Mouse (Mus musculus): ENCODE measurements at regions not wholly inside any gene's neighbourhood (a gene's known extent, or its start where the extent isn't known, plus 50 kb on each side); places are given as distances from the start of the nearest gene placed in this dataset.

- DNase-seq (ENCODE audit: low spot score in 2 of 2), result peak; percentile 16 to 32
These were observed 1372.6 kb upstream of the A1bg start for GRCm38 (mm10) chr15:62295233-62295927.

GRCm38 (mm10) chr15:62294786-62295185 lies 1372.0 kb upstream of the A1bg start:
- DNase-seq (ENCODE audit: low spot score in 2 of 2), result no peak

GRCm38 (mm10) chr15:62292876-62293275 lies 1370.1 kb upstream of the A1bg start:
- no peak for DNase-seq (ENCODE audit: low spot score in 2 of 2)

- no peak for DNase-seq (ENCODE audit: low spot score in 2 of 2)
These were observed 1367.9 kb upstream of the A1bg start for GRCm38 (mm10) chr15:62290687-62291086.

GRCm38 (mm10) chr15:62286666-62287655 lies 1364.1 kb upstream of the A1bg start:
- no peak for DNase-seq (ENCODE audit: low spot score in 2 of 2)

GRCm38 (mm10) chr15:62284606-62285531 lies 1362.1 kb upstream of the A1bg start:
- DNase-seq (ENCODE audit: low spot score in 2 of 2), result no peak

GRCm38 (mm10) chr15:62283661-62284429 lies 1361.0 kb upstream of the A1bg start:
- DNase-seq (ENCODE audit: low spot score in 2 of 2), result no peak

GRCm38 (mm10) chr15:62282646-62283045 lies 1359.8 kb upstream of the A1bg start:
- no peak for DNase-seq (ENCODE audit: low spot score in 2 of 2)

GRCm38 (mm10) chr15:62282116-62282515 lies 1359.3 kb upstream of the A1bg start:
- no peak for DNase-seq (ENCODE audit: low spot score in 2 of 2)

GRCm38 (mm10) chr15:62279526-62279925 lies 1356.7 kb upstream of the A1bg start:
- DNase-seq (ENCODE audit: low spot score in 2 of 2), result no peak

GRCm38 (mm10) chr15:62274818-62275217 lies 1352.0 kb upstream of the A1bg start:
- no peak for DNase-seq (ENCODE audit: low spot score in 2 of 2)

- DNase-seq (ENCODE audit: low spot score in 2 of 2), result no peak
These were observed 1351.2 kb upstream of the A1bg start for GRCm38 (mm10) chr15:62273855-62274488.

GRCm38 (mm10) chr15:62272755-62273154 lies 1349.9 kb upstream of the A1bg start:
- DNase-seq (ENCODE audit: low spot score in 2 of 2), result no peak

GRCm38 (mm10) chr15:62271428-62271827 lies 1348.6 kb upstream of the A1bg start:
- DNase-seq (ENCODE audit: low spot score in 2 of 2), result no peak

- no peak for DNase-seq (ENCODE audit: low spot score in 2 of 2)
These were observed 1345.4 kb upstream of the A1bg start for GRCm38 (mm10) chr15:62268189-62268588.

- no peak for DNase-seq (ENCODE audit: low spot score in 2 of 2)
These were observed 1344.7 kb upstream of the A1bg start for GRCm38 (mm10) chr15:62267536-62267935.

- DNase-seq (ENCODE audit: low spot score in 2 of 2), result no peak
These were observed 1343.2 kb upstream of the A1bg start for GRCm38 (mm10) chr15:62266025-62266424.

GRCm38 (mm10) chr15:62265484-62265937 lies 1342.7 kb upstream of the A1bg start:
- DNase-seq (ENCODE audit: low spot score in 2 of 2), result no peak

- DNase-seq (ENCODE audit: low spot score in 2 of 2), result no peak
These were observed 1342.2 kb upstream of the A1bg start for GRCm38 (mm10) chr15:62264966-62265365.

GRCm38 (mm10) chr15:62264183-62264582 lies 1341.4 kb upstream of the A1bg start:
- no peak for DNase-seq (ENCODE audit: low spot score in 2 of 2)

Measured in right cerebral cortex, postnatal 36 days (tissue).